Comparison of ENCODE assay signal across 12 mouse cellular contexts in the genomic region with DNA sequence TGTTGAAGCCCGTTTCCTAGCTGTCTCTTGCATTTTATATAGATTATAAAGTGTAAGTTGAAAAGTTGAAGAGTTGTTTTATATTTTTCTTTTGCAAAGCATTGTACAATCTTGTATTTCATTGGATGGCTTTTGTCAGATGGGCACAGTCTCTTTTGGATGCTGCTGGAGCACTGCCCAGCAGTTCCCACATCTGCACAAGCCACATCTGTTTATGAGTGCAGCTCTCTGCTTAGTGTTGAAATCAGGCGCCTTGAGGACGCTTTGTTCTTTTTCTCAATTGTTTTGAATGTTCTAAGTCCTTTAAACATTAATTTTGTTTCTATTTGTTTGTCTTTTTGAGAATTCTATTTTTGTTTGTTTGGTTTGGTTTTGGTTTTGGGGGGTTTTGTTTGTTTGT. TPM values are rescaled to one million over a fixed set of nuclear protein-coding genes. Genes with fewer than 3 reads are reported as not detected.
DNase-seq lines count a peak whose midpoint lies in the region; ATAC-seq and TF ChIP-seq lines count a peak whose summit lies in the region.
"Had no signal": no experiment of that assay in that cellular context is flagged by ENCODE, and none has a peak within 500 bp of the region (broad histone marks: within the 10 kb centered on the region; RNA-seq: fewer than 3 reads in every experiment).

No protein-coding gene starts in this region.

- intact Hi-C loops in heart, postnatal 10 days (cut with DNase I), result no loop called here

- peak overlapping the region; percentile 21; the same call in 1 of the 2 replicates for H3K27ac ChIP-seq in limb, embryonic 14.5 days (replicated peaks; ENCODE audit: low read depth, low read length)
- no peak overlapping the region for H3K27ac ChIP-seq in limb, embryonic 10.5 days
- peak overlapping the region; percentile 68 for H3K27ac ChIP-seq in embryonic facial prominence, embryonic 14.5 days (replicated peaks; ENCODE audit: low read depth, low read length)
- no peak overlapping the region for H3K27ac ChIP-seq in midbrain, embryonic 13.5 days
- no peak overlapping the region for H3K27ac ChIP-seq in midbrain, embryonic 16.5 days (ENCODE audit: low read length)
- H3K27ac ChIP-seq: macrophage had no signal

- no peak for TF ChIP-seq POLR2A in limb, embryonic 14.5 days (IDR thresholded peaks at IDR 0.05; ENCODE audit: borderline replicate concordance, extremely low read depth, insufficient read depth, insufficient read length)
- TF ChIP-seq POLR2A in myocyte (IDR thresholded peaks at IDR 0.05; ENCODE audit: insufficient read length, low read depth), result no peak

- H3K9me3 ChIP-seq in limb, embryonic 14.5 days (ENCODE audit: control insufficient read depth, low read length), result no peaks in the 10 kb centered on the region
- no peaks in the 10 kb centered on the region for H3K9me3 ChIP-seq in limb, embryonic 10.5 days (replicated peaks)
- no peaks in the 10 kb centered on the region for H3K9me3 ChIP-seq in embryonic facial prominence, embryonic 14.5 days (ENCODE audit: control insufficient read depth, low read length)
- no peaks in the 10 kb centered on the region for H3K9me3 ChIP-seq in midbrain, embryonic 13.5 days
- H3K9me3 ChIP-seq in midbrain, embryonic 16.5 days (replicated peaks; ENCODE audit: control insufficient read depth, low read length, poor library complexity, severe bottlenecking), result no peaks in the 10 kb centered on the region

- H3K27me3 ChIP-seq in limb, embryonic 14.5 days (ENCODE audit: control insufficient read depth, insufficient read depth, low read length), result no peaks in the 10 kb centered on the region
- no peaks in the 10 kb centered on the region for H3K27me3 ChIP-seq in limb, embryonic 10.5 days (ENCODE audit: low read depth, poor library complexity, severe bottlenecking)
- H3K27me3 ChIP-seq in embryonic facial prominence, embryonic 14.5 days (replicated peaks; ENCODE audit: control insufficient read depth, insufficient read depth, low read length), result no peaks in the 10 kb centered on the region
- no peaks in the 10 kb centered on the region for H3K27me3 ChIP-seq in myocyte (ENCODE audit: control insufficient read depth, insufficient read depth, insufficient read length)
- H3K27me3 ChIP-seq in midbrain, embryonic 13.5 days, result no peaks in the 10 kb centered on the region
- H3K27me3 ChIP-seq in midbrain, embryonic 16.5 days (ENCODE audit: control insufficient read depth, insufficient read depth, low read depth, low read length), result no peaks in the 10 kb centered on the region

- no peak overlapping the region for H3ac ChIP-seq in myocyte (ENCODE audit: control insufficient read depth, insufficient read length)

- peaks cover 8% of the 10 kb centered on the region for H3K4me1 ChIP-seq in limb, embryonic 14.5 days (ENCODE audit: control insufficient read depth, insufficient read depth, low read length)
- H3K4me1 ChIP-seq in limb, embryonic 10.5 days, result no peaks in the 10 kb centered on the region; the same call in 1 of the 2 replicates
- H3K4me1 ChIP-seq in embryonic facial prominence, embryonic 14.5 days (ENCODE audit: control insufficient read depth, insufficient read depth, low read length), result peaks cover 23% of the 10 kb centered on the region
- H3K4me1 ChIP-seq in midbrain, embryonic 13.5 days (replicated peaks), result 0 out of 2 replicates have a peak, but pooled peaks cover 4% of the 10 kb centered on the region
- H3K4me1 ChIP-seq in midbrain, embryonic 16.5 days (ENCODE audit: control insufficient read depth, insufficient read depth, low read length), result no peaks in the 10 kb centered on the region

- peaks cover 3% of the 10 kb centered on the region; the same call in 1 of the 2 replicates for H3K36me3 ChIP-seq in limb, embryonic 14.5 days (ENCODE audit: control insufficient read depth, insufficient read depth, low read length)
- no peaks in the 10 kb centered on the region for H3K36me3 ChIP-seq in limb, embryonic 10.5 days
- H3K36me3 ChIP-seq in embryonic facial prominence, embryonic 14.5 days (ENCODE audit: control insufficient read depth, insufficient read depth, low read length), result no peaks in the 10 kb centered on the region
- no peaks in the 10 kb centered on the region for H3K36me3 ChIP-seq in myocyte (ENCODE audit: control insufficient read depth, insufficient read depth)
- no peaks in the 10 kb centered on the region for H3K36me3 ChIP-seq in midbrain, embryonic 13.5 days
- no peaks in the 10 kb centered on the region for H3K36me3 ChIP-seq in midbrain, embryonic 16.5 days (ENCODE audit: control insufficient read depth, insufficient read depth, low read length)

- DNase-seq in limb, embryonic 14.5 days (ENCODE audit: low spot score), result peak; percentile 36
- DNase-seq in limb, embryonic 10.5 days (ENCODE audit: low spot score), result no peak
- DNase-seq in embryonic facial prominence, embryonic 14.5 days (ENCODE audit: low spot score), result peak; percentile 78
- DNase-seq in heart, postnatal 10 days, result peak; percentile 59 to 63
- DNase-seq: cerebellum, adult 9-10 months; kidney, adult 2 months; thymus, postnatal 4 days had no signal

- WGBS in limb, embryonic 14.5 days, result 37% methylated on average over 3 of the region's 3 CpGs
- 64% methylated on average over 3 of the region's 3 CpGs for WGBS in limb, embryonic 10.5 days
- WGBS in embryonic facial prominence, embryonic 14.5 days, result 53% methylated on average over 3 of the region's 3 CpGs
- WGBS in midbrain, embryonic 13.5 days, result 84% methylated on average over 3 of the region's 3 CpGs
- WGBS in midbrain, embryonic 16.5 days, result 80% methylated on average over 3 of the region's 3 CpGs

- H3K4me2 ChIP-seq in limb, embryonic 14.5 days (replicated peaks; ENCODE audit: low read depth, low read length, severe bottlenecking), result no peak overlapping the region
- H3K4me2 ChIP-seq in embryonic facial prominence, embryonic 14.5 days (ENCODE audit: low read depth, low read length), result no peak overlapping the region
- H3K4me2 ChIP-seq in myocyte (ENCODE audit: low read depth), result no peak overlapping the region
- H3K4me2 ChIP-seq in midbrain, embryonic 13.5 days (replicated peaks), result no peak overlapping the region
- H3K4me2 ChIP-seq in midbrain, embryonic 16.5 days (ENCODE audit: low read length), result no peak overlapping the region

- no peak overlapping the region for H3K9ac ChIP-seq in limb, embryonic 14.5 days (ENCODE audit: low read depth, low read length, severe bottlenecking)
- H3K9ac ChIP-seq in embryonic facial prominence, embryonic 14.5 days (ENCODE audit: low read depth, low read length), result no peak overlapping the region
- H3K9ac ChIP-seq in midbrain, embryonic 13.5 days (replicated peaks), result no peak overlapping the region
- H3K9ac ChIP-seq in midbrain, embryonic 16.5 days (ENCODE audit: low read depth, low read length), result no peak overlapping the region

- peaks cover 99% of the 10 kb centered on the region for H3K79me2 ChIP-seq in myocyte (ENCODE audit: control insufficient read depth, insufficient read depth)

- ATAC-seq in limb, embryonic 14.5 days (ENCODE audit: low FRiP score, low read depth), result no peak; the same call in 1 of the 2 replicates
- no peak for ATAC-seq in embryonic facial prominence, embryonic 14.5 days (ENCODE audit: low read depth)
- ATAC-seq in midbrain, embryonic 13.5 days, result no peak
- no peak for ATAC-seq in midbrain, embryonic 16.5 days
- no peak for ATAC-seq in megakaryocyte, adult 5-6 weeks (ENCODE audit: poor library complexity, severe bottlenecking)

- H3K4me3 ChIP-seq in limb, embryonic 14.5 days (replicated peaks; ENCODE audit: low read length), result no peak overlapping the region
- no peak overlapping the region for H3K4me3 ChIP-seq in limb, embryonic 10.5 days
- H3K4me3 ChIP-seq in embryonic facial prominence, embryonic 14.5 days (ENCODE audit: low read depth, low read length), result no peak overlapping the region
- H3K4me3 ChIP-seq in myocyte, result no peak overlapping the region
- no peak overlapping the region for H3K4me3 ChIP-seq in midbrain, embryonic 13.5 days (replicated peaks)
- H3K4me3 ChIP-seq in midbrain, embryonic 16.5 days (ENCODE audit: low read depth, low read length), result no peak overlapping the region

TF ChIP-seq in myocyte, 11 proteins besides CTCF, POLR2A, EP300 and RAD21:
- TF ChIP-seq TCF3 (IDR thresholded peaks at IDR 0.05; ENCODE audit: insufficient read length, low read depth) (no peak), USF1 (IDR thresholded peaks at IDR 0.05; ENCODE audit: low read depth) (peak; percentile 29), MYOD1 (IDR thresholded peaks at IDR 0.05; ENCODE audit: control insufficient read depth in 1 of 3, insufficient read length in 2 of 3, low read depth in 2 of 3) (no peak)
TF ChIP-seq in myocyte: peak in this region for 1.

RNA-seq across cellular contexts. Expression of a gene that starts 13.5 kb away (rescaled TPM):
- polyA plus RNA-seq in limb, embryonic 14.5 days (2012; rRNA removed), result 62.6 and 74.5 TPM in 2 replicates
- polyA plus RNA-seq in limb, embryonic 14.5 days (2014; fragmentation: Nextera tagmentation; extraction: Ambion mirVana), result 68.3 and 72.6 TPM in 2 replicates
- 71.7 and 79.7 TPM in 2 replicates for polyA plus RNA-seq in limb, embryonic 10.5 days (2016; fragmentation: Nextera tagmentation; extraction: Ambion mirVana)
- polyA plus RNA-seq in embryonic facial prominence, embryonic 14.5 days (2014; fragmentation: Nextera tagmentation; extraction: Ambion mirVana), result 65.8 and 69.3 TPM in 2 replicates
- total RNA-seq in heart, postnatal 10 days (2021), result 10 to 100 TPM; 90.0 to 90.6 TPM
- 157 TPM for polyA plus RNA-seq in myocyte (2012; fragmentation: generic; extraction: Trizol)
- 66.9 and 71.8 TPM in 2 replicates for polyA plus RNA-seq in midbrain, embryonic 13.5 days (2015; fragmentation: Nextera tagmentation; extraction: Ambion mirVana)
- polyA plus RNA-seq in midbrain, embryonic 16.5 days (2015; fragmentation: Nextera tagmentation; extraction: Ambion mirVana), result 63.2 and 64.5 TPM in 2 replicates
- total RNA-seq in megakaryocyte, adult 5-6 weeks (2015), result 94.9 and 101 TPM in 2 replicates
- total RNA-seq in megakaryocyte, adult 5-6 weeks (2017), result 131 and 144 TPM in 2 replicates

RNA-seq across cellular contexts. Expression of a gene that starts 26.6 kb away (rescaled TPM):
- polyA plus RNA-seq in limb, embryonic 14.5 days (2012; rRNA removed), result 77.9 and 80.8 TPM in 2 replicates
- polyA plus RNA-seq in limb, embryonic 14.5 days (2014; fragmentation: Nextera tagmentation; extraction: Ambion mirVana), result 45.3 and 50.9 TPM in 2 replicates
- 66.2 and 79.0 TPM in 2 replicates for polyA plus RNA-seq in limb, embryonic 10.5 days (2016; fragmentation: Nextera tagmentation; extraction: Ambion mirVana)
- polyA plus RNA-seq in embryonic facial prominence, embryonic 14.5 days (2014; fragmentation: Nextera tagmentation; extraction: Ambion mirVana), result 36.9 and 49.4 TPM in 2 replicates
- total RNA-seq in heart, postnatal 10 days (2021), result 10 to 100 TPM; 10.6 to 11.5 TPM
- polyA plus RNA-seq in myocyte (2012; fragmentation: generic; extraction: Trizol), result 55.3 TPM
- 52.3 and 53.0 TPM in 2 replicates for polyA plus RNA-seq in midbrain, embryonic 13.5 days (2015; fragmentation: Nextera tagmentation; extraction: Ambion mirVana)
- polyA plus RNA-seq in midbrain, embryonic 16.5 days (2015; fragmentation: Nextera tagmentation; extraction: Ambion mirVana), result 51.9 and 54.0 TPM in 2 replicates
- 5.4 and 11.8 TPM in 2 replicates for total RNA-seq in megakaryocyte, adult 5-6 weeks (2015)
- 6.7 and 9.8 TPM in 2 replicates for total RNA-seq in megakaryocyte, adult 5-6 weeks (2017)

Comparison
In these comparisons a context has a peak if more than half of its experiments do, and no peak if none do; other contexts are left out.
1. H3K27ac ChIP-seq: peak in limb, embryonic 14.5 days (single experiment) and embryonic facial prominence, embryonic 14.5 days (single experiment); none in limb, embryonic 10.5 days (single experiment), midbrain, embryonic 13.5 days (single experiment) and midbrain, embryonic 16.5 days (single experiment).